Mouse (Mus musculus) intestine, embryonic 14.5 days (tissue): ENCODE data around the gene Gm42906. TPM values are rescaled to one million over a fixed set of nuclear protein-coding genes. Genes with fewer than 3 reads are reported as not detected.

Source experiments
- ATAC-seq: fragments of 200-750 bp; cut with Nextera tagmentation; replicated peaks from 2 replicates; pipeline ENCODE4 v1.8.0; 2017; ENCODE audit warnings: low read depth, moderate number of reproducible peaks, moderate TSS enrichment, moderate library complexity; ENCODE audit not compliant: low FRiP score, low TSS enrichment
- DNase-seq: peaks from one replicate; pipeline ENCODE4 v3.0.0-alpha.2; 2018; ENCODE audit warnings: low spot score
- H3K27ac ChIP-seq: fragments of 300-500 bp; sonication (generic); 2 replicates; pipeline ENCODE4 v1.5.1; 2014; ENCODE audit warnings: low read depth, mild to moderate bottlenecking, control low read depth
- H3K27me3 ChIP-seq: fragments of 300-500 bp; sonication (generic); replicated peaks from 2 replicates; pipeline ENCODE4 v1.6.1; 2014; ENCODE audit warnings: low read length, control low read depth; ENCODE audit not compliant: control insufficient read depth, insufficient read depth
- H3K36me3 ChIP-seq: fragments of 300-500 bp; sonication (generic); 2 replicates; pipeline ENCODE4 v1.6.1; 2014; ENCODE audit warnings: low read length, control low read depth; ENCODE audit not compliant: control insufficient read depth, insufficient read depth
- H3K4me1 ChIP-seq: fragments of 300-500 bp; sonication (generic); replicated peaks from 2 replicates; pipeline ENCODE4 v1.6.1; 2014; ENCODE audit warnings: low read length, control low read depth, mixed read lengths; ENCODE audit not compliant: control insufficient read depth, insufficient read depth
- H3K4me2 ChIP-seq: fragments of 300-500 bp; sonication (generic); 2 replicates; pipeline ENCODE4 v1.6.1; 2014; ENCODE audit warnings: low read length
- H3K4me3 ChIP-seq: fragments of 300-500 bp; sonication (generic); 2 replicates; pipeline ENCODE4 v1.5.1; 2014; ENCODE audit warnings: low read depth, low read length, control low read depth, mixed read lengths
- H3K9ac ChIP-seq: fragments of 300-500 bp; sonication (generic); 2 replicates; pipeline ENCODE4 v1.6.1; 2014; ENCODE audit warnings: mild to moderate bottlenecking, low read length
- H3K9me3 ChIP-seq: fragments of 300-500 bp; sonication (generic); 2 replicates; pipeline ENCODE4 v1.6.1; 2016; ENCODE audit warnings: low read length, control low read depth; ENCODE audit not compliant: control insufficient read depth
- WGBS: fragments of 180-500 bp; shearing (Covaris S2); extraction: QIAGEN DNeasy Blood & Tissue Kit; methylation state at CpG from one replicate; pipeline ENCODE4 v1.1.7; 2014; 5-methylcytosine and 5-hydroxymethylcytosine counted together
- polyA plus RNA-seq: library from polyadenylated mRNA; unstranded; fragments of >200 nt; fragmentation: Nextera tagmentation; extraction: Ambion mirVana; gene quantifications from 2 replicates; pipeline ENCODE4 v1.2.1, GENCODE M21; 2014

Gene Gm42906
- polyA plus RNA-seq, 1 experiment from 2014 or later: not detected

- H3K27me3 ChIP-seq: no peaks in the 10 kb centered on the region
- no peak overlapping the region for H3K9ac ChIP-seq
- peak; percentile 33 for DNase-seq
- ATAC-seq: no peak
- H3K4me2 ChIP-seq: no peak overlapping the region
- WGBS: 61% methylated on average over 9 of the region's 9 CpGs
- no peak overlapping the region for H3K4me3 ChIP-seq
- no peak overlapping the region for H3K27ac ChIP-seq
- no peaks in the 10 kb centered on the region for H3K9me3 ChIP-seq
- H3K4me1 ChIP-seq: 0 out of 2 replicates have a peak, but pooled peaks cover 3% of the 10 kb centered on the region
- H3K36me3 ChIP-seq: no peaks in the 10 kb centered on the region
Observed at GRCm38 (mm10) chr5:151180176-151180785, 247.7 kb downstream of the Gm42906 start.

DNA sequence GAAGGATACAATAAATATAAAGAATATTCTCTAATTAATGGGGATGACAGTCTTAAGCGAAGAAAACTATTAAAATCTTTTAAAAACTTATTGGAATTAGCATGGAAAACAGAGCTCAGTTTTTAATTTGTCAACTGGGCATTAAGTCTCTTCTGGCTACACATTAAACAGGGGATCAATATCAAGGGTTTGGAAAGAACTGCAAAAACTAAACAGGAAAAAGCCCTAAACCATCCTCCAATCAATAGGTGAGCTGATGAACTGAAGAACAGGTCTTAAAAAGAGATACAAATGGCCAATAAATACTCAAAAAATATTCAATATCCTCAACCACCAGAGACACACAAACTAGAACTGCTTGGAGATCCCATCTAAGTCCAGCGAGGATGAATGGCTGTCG is 250.8 kb downstream of the Gm42906 start:
- no peak overlapping the region for H3K9ac ChIP-seq
- no peaks in the 10 kb centered on the region for H3K36me3 ChIP-seq
- ATAC-seq (no peak), DNase-seq (no peak)
- no peaks in the 10 kb centered on the region for H3K9me3 ChIP-seq
- H3K4me1 ChIP-seq: 0 out of 2 replicates have a peak, but pooled peaks cover 5% of the 10 kb centered on the region
- no peak overlapping the region for H3K4me3 ChIP-seq
- no peaks in the 10 kb centered on the region for H3K27me3 ChIP-seq
- no peak overlapping the region for H3K4me2 ChIP-seq
- H3K27ac ChIP-seq: no peak overlapping the region
- 86% methylated on average over 3 of the region's 3 CpGs for WGBS

DNA sequence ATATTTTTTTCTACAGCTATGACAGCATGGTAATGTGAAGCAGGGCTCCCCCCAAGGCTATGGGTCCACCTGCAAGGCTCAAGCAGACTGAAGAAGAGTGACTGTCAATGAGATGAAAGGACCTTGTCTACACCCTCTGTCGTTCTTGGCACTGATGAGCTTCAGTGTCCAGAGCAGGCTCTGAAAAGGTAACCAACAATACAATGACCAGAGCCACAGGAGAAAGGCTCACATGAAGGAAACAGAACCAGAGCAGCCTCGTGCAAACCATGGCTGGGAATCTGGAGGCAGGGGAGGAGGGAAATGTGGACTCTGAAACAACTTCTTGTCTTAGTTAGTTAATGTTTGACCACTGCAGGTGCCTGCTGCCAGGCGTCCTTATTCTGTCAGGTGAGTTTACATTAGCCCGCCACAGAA is 252.1 kb downstream of the Gm42906 start:
- WGBS: 46% methylated on average over 4 of the region's 4 CpGs
- H3K4me1 ChIP-seq: 0 out of 2 replicates have a peak, but pooled peaks cover 5% of the 10 kb centered on the region

DNA sequence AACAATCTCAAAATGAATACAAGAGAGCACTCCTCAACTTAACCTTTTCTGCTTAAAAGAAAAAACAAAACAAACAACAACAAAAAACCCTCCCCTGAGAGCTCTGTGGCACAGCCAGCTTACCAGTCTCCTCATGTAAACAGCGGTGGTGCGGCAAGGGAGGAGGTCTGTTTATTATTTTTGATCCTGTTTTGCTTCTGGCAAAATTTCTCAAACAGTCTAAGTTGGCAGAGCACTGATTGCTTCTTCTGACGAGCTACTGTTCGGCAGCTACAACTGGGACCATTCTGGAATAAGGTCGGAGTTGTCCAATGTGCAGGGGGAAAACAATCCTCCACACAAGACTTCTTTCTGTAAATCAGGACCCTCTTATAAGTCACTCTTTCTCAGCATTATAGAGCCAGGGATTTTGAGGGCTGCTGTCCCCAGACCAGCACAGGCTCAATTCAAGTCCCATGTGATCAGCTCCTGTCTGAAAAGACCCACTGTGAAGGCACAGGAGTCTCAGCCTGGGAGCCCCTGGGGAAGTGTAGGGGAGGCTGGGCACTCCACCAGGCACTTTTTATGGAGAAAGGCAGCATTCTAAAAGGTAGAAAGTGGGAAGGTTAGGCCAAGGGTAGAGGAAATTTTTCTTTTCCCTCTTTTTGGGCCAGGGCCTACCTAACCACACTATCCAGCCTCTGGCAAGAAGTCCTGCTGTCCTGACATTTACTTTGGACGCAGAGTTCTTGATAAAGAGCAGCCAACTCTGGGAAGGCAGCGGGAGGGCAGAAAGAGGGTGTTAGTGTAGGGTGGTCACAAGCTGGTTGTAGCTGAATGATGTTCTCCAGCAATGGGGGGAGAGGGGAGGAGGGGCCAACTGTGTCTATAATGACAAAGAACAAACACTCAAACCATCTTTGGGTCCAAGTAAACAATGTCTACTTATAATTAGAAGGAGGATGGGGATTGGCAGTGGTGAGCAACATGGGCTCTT is 253.2 kb downstream of the Gm42906 start:
- no peak overlapping the region for H3K4me3 ChIP-seq
- no peak for ATAC-seq
- 60% methylated on average over 7 of the region's 7 CpGs for WGBS
- no peaks in the 10 kb centered on the region for H3K36me3 ChIP-seq
- no peak overlapping the region for H3K9ac ChIP-seq
- no peaks in the 10 kb centered on the region for H3K9me3 ChIP-seq
- DNase-seq: no peak
- H3K27ac ChIP-seq: no peak overlapping the region
- no peak overlapping the region for H3K4me2 ChIP-seq
- H3K4me1 ChIP-seq: 0 out of 2 replicates have a peak, but pooled peaks cover 5% of the 10 kb centered on the region
- H3K27me3 ChIP-seq: no peaks in the 10 kb centered on the region

More for the DNA sequence above, 252.1 kb downstream of the Gm42906 start:
- Histone ChIP-seq H3K27ac (peak overlapping the region; percentile 28; the same call in 1 of the 2 replicates), H3K27me3 (no peaks in the 10 kb centered on the region), H3K9me3 (no peaks in the 10 kb centered on the region), H3K9ac (no peak overlapping the region), H3K4me2 (no peak overlapping the region), H3K4me3 (no peak overlapping the region), H3K36me3 (no peaks in the 10 kb centered on the region)
- ATAC-seq (peak; percentile 86), DNase-seq (peak; percentile 61)

DNA sequence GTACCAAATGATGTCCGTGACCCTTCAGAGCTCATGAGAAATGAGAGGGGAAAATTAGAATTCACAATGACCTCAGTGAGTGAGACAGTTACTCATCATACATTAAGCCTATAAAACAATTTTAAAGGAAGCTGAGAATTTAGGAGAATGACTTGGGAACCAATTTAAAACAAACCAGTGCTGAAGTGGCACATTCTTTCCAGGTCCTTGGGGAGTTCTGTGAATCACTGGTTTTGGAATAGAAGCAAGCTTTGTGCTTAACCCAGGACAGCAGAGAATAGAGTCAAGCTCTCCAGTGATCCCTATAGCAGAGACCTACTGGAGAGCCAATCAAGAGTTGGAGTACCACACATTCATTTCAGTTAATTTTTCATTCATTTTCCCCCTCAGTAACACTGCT is 254.2 kb downstream of the Gm42906 start:
- H3K36me3 ChIP-seq: no peaks in the 10 kb centered on the region
- H3K4me2 ChIP-seq: no peak overlapping the region
- 77% methylated on average over 1 of the region's 1 CpGs for WGBS
- H3K9me3 ChIP-seq: no peaks in the 10 kb centered on the region
- ATAC-seq: no peak
- peak; percentile 16 for DNase-seq
- no peak overlapping the region for H3K9ac ChIP-seq
- H3K27ac ChIP-seq: no peak overlapping the region
- no peak overlapping the region for H3K4me3 ChIP-seq
- no peaks in the 10 kb centered on the region for H3K27me3 ChIP-seq
- 0 out of 2 replicates have a peak, but pooled peaks cover 5% of the 10 kb centered on the region for H3K4me1 ChIP-seq

DNA sequence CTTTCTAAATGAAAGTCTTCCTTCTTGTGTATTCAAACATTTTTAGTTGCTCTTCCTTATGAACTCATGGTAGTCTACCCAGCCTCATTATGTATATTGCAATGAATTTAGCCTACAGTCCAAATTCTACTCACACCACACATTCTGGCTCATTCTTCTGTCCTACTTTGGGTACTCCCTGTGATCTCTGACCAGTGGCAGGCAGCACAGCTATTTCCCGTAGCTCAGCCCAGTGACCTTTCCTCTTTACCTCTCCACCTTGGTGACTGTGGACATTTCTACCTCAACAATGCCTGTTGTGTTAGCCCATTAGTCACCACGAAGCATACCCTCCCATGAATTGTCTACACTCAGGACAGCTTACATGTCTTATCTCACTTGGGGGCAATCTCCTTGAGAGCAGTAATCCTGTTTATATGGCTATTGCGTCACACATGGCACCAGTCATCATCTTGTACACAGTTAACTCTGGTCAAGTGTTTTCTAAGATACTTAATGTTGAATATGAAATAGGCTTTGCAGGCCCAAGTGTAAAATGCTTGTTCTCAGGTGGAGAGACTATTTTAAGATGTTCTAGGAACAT is 257.7 kb downstream of the Gm42906 start:
- no peaks in the 10 kb centered on the region for H3K27me3 ChIP-seq
- peaks cover 19% of the 10 kb centered on the region; the same call in 1 of the 2 replicates for H3K4me1 ChIP-seq
- H3K9ac ChIP-seq: no peak overlapping the region
- no peak overlapping the region for H3K27ac ChIP-seq
- 72% methylated on average over 3 of the region's 3 CpGs for WGBS
- ATAC-seq (no peak), DNase-seq (peak; percentile 23)
- no peaks in the 10 kb centered on the region for H3K9me3 ChIP-seq
- H3K4me3 ChIP-seq: no peak overlapping the region
- H3K4me2 ChIP-seq: no peak overlapping the region
- no peaks in the 10 kb centered on the region for H3K36me3 ChIP-seq

- Histone ChIP-seq H3K4me2 (no peak overlapping the region), H3K4me1 (peaks cover 17% of the 10 kb centered on the region; the same call in 1 of the 2 replicates), H3K27me3 (no peaks in the 10 kb centered on the region), H3K36me3 (no peaks in the 10 kb centered on the region), H3K9me3 (no peaks in the 10 kb centered on the region), H3K27ac (no peak overlapping the region), H3K4me3 (no peak overlapping the region), H3K9ac (no peak overlapping the region)
- DNase-seq: peak; percentile 39
- no peak for ATAC-seq
- 90% methylated on average over 3 of the region's 3 CpGs for WGBS
Observed at GRCm38 (mm10) chr5:151168191-151168590, 259.8 kb downstream of the Gm42906 start.

- no peaks in the 10 kb centered on the region for H3K9me3 ChIP-seq
- DNase-seq (peak; percentile 46), ATAC-seq (no peak)
- no peaks in the 10 kb centered on the region for H3K36me3 ChIP-seq
- H3K27me3 ChIP-seq: no peaks in the 10 kb centered on the region
- no peak overlapping the region for H3K4me2 ChIP-seq
- H3K9ac ChIP-seq: no peak overlapping the region
- peaks cover 17% of the 10 kb centered on the region; the same call in 1 of the 2 replicates for H3K4me1 ChIP-seq
- no peak overlapping the region for H3K4me3 ChIP-seq
- H3K27ac ChIP-seq: no peak overlapping the region
- 33% methylated on average over 6 of the region's 6 CpGs for WGBS
Observed at GRCm38 (mm10) chr5:151167641-151168040, 260.3 kb downstream of the Gm42906 start.
